Mouse (Mus musculus): Measurements from ENCODE around the gene Vps50. TPM values are rescaled to one million over a fixed set of nuclear protein-coding genes. Genes with fewer than 3 reads are reported as not detected.

Gene Vps50
- polyA plus RNA-seq, 1 experiment from 2014 or later = 27.0 TPM

GRCm38 (mm10) chr6:3565667-3566066 is 67.5 kb downstream of the Vps50 start:
- no peak overlapping the region for H3K9ac ChIP-seq (ENCODE audit: low read depth, low read length)
- peak overlapping the region; percentile 41 for H3K4me2 ChIP-seq
- no peak overlapping the region for H3K4me3 ChIP-seq (ENCODE audit: low read depth, low read length)
- H3K27me3 ChIP-seq (replicated peaks; ENCODE audit: control insufficient read depth, insufficient read depth, low read length) = no peaks in the 10 kb centered on the region
- peaks cover 7% of the 10 kb centered on the region; the same call in 1 of the 2 replicates for H3K4me1 ChIP-seq (replicated peaks; ENCODE audit: control insufficient read depth, insufficient read depth, low read length)
- no peaks in the 10 kb centered on the region for H3K36me3 ChIP-seq (ENCODE audit: control insufficient read depth, insufficient read depth, low read length)
- peak; percentile 97 for ATAC-seq (replicated peaks; ENCODE audit: low FRiP score)
- H3K9me3 ChIP-seq (ENCODE audit: control insufficient read depth, low read length) = no peaks in the 10 kb centered on the region
- peak overlapping the region; percentile 79 for H3K27ac ChIP-seq (ENCODE audit: low read depth, low read length)
- DNase-seq (ENCODE audit: low spot score) = no peak
- WGBS = 59% methylated on average over 1 of the region's 1 CpGs

GRCm38 (mm10) chr6:3567071-3567610 is 69.0 kb downstream of the Vps50 start:
- no peaks in the 10 kb centered on the region for H3K27me3 ChIP-seq (replicated peaks; ENCODE audit: control insufficient read depth, insufficient read depth, low read length)
- no peak overlapping the region for H3K9ac ChIP-seq (ENCODE audit: low read depth, low read length)
- H3K36me3 ChIP-seq (ENCODE audit: control insufficient read depth, insufficient read depth, low read length) = no peaks in the 10 kb centered on the region
- no peak for DNase-seq (ENCODE audit: low spot score)
- H3K4me1 ChIP-seq (replicated peaks; ENCODE audit: control insufficient read depth, insufficient read depth, low read length) = peaks cover 7% of the 10 kb centered on the region; the same call in 1 of the 2 replicates
- 90% methylated on average over 7 of the region's 7 CpGs for WGBS
- ATAC-seq (replicated peaks; ENCODE audit: low FRiP score) = no peak
- H3K9me3 ChIP-seq (ENCODE audit: control insufficient read depth, low read length) = no peaks in the 10 kb centered on the region
- no peak overlapping the region for H3K4me2 ChIP-seq
- no peak overlapping the region for H3K27ac ChIP-seq (ENCODE audit: low read depth, low read length)
- no peak overlapping the region for H3K4me3 ChIP-seq (ENCODE audit: low read depth, low read length)

DNA sequence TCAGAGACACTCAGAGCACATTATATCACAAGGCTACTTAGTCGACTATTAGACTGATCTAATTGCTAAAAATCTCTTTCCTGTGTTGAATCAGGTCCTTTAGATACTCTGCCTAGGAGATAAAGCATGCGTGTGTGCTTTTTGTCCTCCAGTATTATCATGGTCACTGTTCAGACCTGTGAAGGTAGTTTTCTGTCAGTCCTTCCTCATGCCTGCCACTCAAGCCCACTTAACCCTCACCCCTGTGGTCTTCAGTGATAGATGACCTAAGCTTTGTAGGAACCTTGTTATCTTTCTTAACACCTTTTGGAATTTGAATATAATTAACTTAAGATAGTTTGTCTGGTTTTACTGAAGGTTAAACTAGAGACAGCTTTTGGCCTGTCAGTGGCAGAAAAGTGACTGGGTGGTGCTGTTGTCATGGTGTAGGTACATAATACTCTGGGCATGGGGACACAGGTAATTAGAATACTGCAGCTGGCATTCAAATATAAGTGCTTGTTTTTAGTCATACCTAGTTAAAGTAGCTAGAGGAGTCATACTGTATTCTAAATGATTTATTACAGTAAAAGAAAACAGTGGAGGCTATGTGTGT is 74.1 kb downstream of the Vps50 start:
- Histone ChIP-seq H3K4me2 (no peak overlapping the region), H3K9ac (ENCODE audit: low read depth, low read length) (no peak overlapping the region), H3K27me3 (replicated peaks; ENCODE audit: control insufficient read depth, insufficient read depth, low read length) (no peaks in the 10 kb centered on the region), H3K36me3 (ENCODE audit: control insufficient read depth, insufficient read depth, low read length) (peaks cover 3% of the 10 kb centered on the region; the same call in 1 of the 2 replicates), H3K27ac (ENCODE audit: low read depth, low read length) (no peak overlapping the region), H3K4me3 (ENCODE audit: low read depth, low read length) (no peak overlapping the region), H3K4me1 (replicated peaks; ENCODE audit: control insufficient read depth, insufficient read depth, low read length) (no peaks in the 10 kb centered on the region), H3K9me3 (ENCODE audit: control insufficient read depth, low read length) (no peaks in the 10 kb centered on the region)
- ATAC-seq (replicated peaks; ENCODE audit: low FRiP score) (peak; percentile 80), DNase-seq (ENCODE audit: low spot score) (no peak)
- 52% methylated on average over 2 of the region's 2 CpGs for WGBS

- ATAC-seq (replicated peaks; ENCODE audit: low FRiP score) (no peak), DNase-seq (ENCODE audit: low spot score) (no peak)
- no peak overlapping the region for H3K9ac ChIP-seq (ENCODE audit: low read depth, low read length)
- WGBS = 90% methylated on average over 8 of the region's 8 CpGs
- H3K4me1 ChIP-seq (replicated peaks; ENCODE audit: control insufficient read depth, insufficient read depth, low read length) = no peaks in the 10 kb centered on the region
- no peak overlapping the region for H3K4me2 ChIP-seq
- H3K9me3 ChIP-seq (ENCODE audit: control insufficient read depth, low read length) = no peaks in the 10 kb centered on the region
- H3K4me3 ChIP-seq (ENCODE audit: low read depth, low read length) = no peak overlapping the region
- peaks cover 3% of the 10 kb centered on the region; the same call in 1 of the 2 replicates for H3K36me3 ChIP-seq (ENCODE audit: control insufficient read depth, insufficient read depth, low read length)
- H3K27me3 ChIP-seq (replicated peaks; ENCODE audit: control insufficient read depth, insufficient read depth, low read length) = no peaks in the 10 kb centered on the region
- H3K27ac ChIP-seq (ENCODE audit: low read depth, low read length) = no peak overlapping the region
These were observed 75.6 kb downstream of the Vps50 start for GRCm38 (mm10) chr6:3573787-3574186.

- Histone ChIP-seq H3K27me3 (replicated peaks; ENCODE audit: control insufficient read depth, insufficient read depth, low read length) (no peaks in the 10 kb centered on the region), H3K36me3 (ENCODE audit: control insufficient read depth, insufficient read depth, low read length) (no peaks in the 10 kb centered on the region; the same call in 1 of the 2 replicates), H3K27ac (ENCODE audit: low read depth, low read length) (no peak overlapping the region), H3K9ac (ENCODE audit: low read depth, low read length) (no peak overlapping the region), H3K4me1 (replicated peaks; ENCODE audit: control insufficient read depth, insufficient read depth, low read length) (no peaks in the 10 kb centered on the region), H3K4me2 (no peak overlapping the region), H3K9me3 (ENCODE audit: control insufficient read depth, low read length) (no peaks in the 10 kb centered on the region), H3K4me3 (ENCODE audit: low read depth, low read length) (no peak overlapping the region)
- ATAC-seq (replicated peaks; ENCODE audit: low FRiP score) (no peak), DNase-seq (ENCODE audit: low spot score) (no peak)
- 75% methylated on average over 1 of the region's 1 CpGs for WGBS
These were observed 87.2 kb downstream of the Vps50 start for GRCm38 (mm10) chr6:3585402-3585801.

GRCm38 (mm10) chr6:3590289-3590904 is 92.2 kb downstream of the Vps50 start:
- Histone ChIP-seq H3K9me3 (ENCODE audit: control insufficient read depth, low read length) (no peaks in the 10 kb centered on the region), H3K27ac (ENCODE audit: low read depth, low read length) (no peak overlapping the region), H3K9ac (ENCODE audit: low read depth, low read length) (no peak overlapping the region), H3K4me2 (no peak overlapping the region), H3K4me3 (ENCODE audit: low read depth, low read length) (no peak overlapping the region), H3K36me3 (ENCODE audit: control insufficient read depth, insufficient read depth, low read length) (no peaks in the 10 kb centered on the region; the same call in 1 of the 2 replicates), H3K4me1 (replicated peaks; ENCODE audit: control insufficient read depth, insufficient read depth, low read length) (no peaks in the 10 kb centered on the region), H3K27me3 (replicated peaks; ENCODE audit: control insufficient read depth, insufficient read depth, low read length) (no peaks in the 10 kb centered on the region)
- 0 out of 2 replicates have a peak, but pooled peaks have one; percentile 34 for ATAC-seq (replicated peaks; ENCODE audit: low FRiP score)
- no peak for DNase-seq (ENCODE audit: low spot score)
- WGBS = 59% methylated on average over 3 of the region's 3 CpGs

DNA sequence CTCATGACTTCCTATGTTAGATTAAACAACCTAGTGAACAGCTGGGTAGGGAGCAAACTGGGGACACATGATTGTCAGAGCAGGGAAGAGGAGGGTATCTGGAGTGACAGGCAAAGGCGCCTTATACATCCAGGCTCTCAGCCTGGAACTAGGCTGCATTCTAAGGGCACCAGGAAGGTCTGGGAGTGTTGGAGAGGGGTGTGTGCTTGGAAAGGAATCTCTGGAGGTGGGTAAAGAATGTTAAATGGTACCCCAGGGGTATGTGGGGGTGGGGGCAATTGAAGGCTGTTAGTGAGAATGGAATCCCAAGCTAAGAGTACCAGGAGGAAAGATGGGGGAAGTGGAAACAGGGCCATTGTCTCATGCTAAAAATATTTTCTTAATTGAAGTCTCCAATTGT is 96.1 kb downstream of the Vps50 start:
- no peaks in the 10 kb centered on the region for H3K36me3 ChIP-seq (ENCODE audit: control insufficient read depth, insufficient read depth, low read length)
- 86% methylated on average over 1 of the region's 1 CpGs for WGBS

GRCm38 (mm10) chr6:3612827-3613226 is 114.6 kb downstream of the Vps50 start:
- no peak overlapping the region for H3K4me3 ChIP-seq (ENCODE audit: low read depth, low read length)
- H3K9ac ChIP-seq (ENCODE audit: low read depth, low read length) = no peak overlapping the region
- H3K9me3 ChIP-seq (ENCODE audit: control insufficient read depth, low read length) = no peaks in the 10 kb centered on the region
- 85% methylated on average over 2 of the region's 2 CpGs for WGBS
- DNase-seq (ENCODE audit: low spot score) = no peak
- no peaks in the 10 kb centered on the region for H3K36me3 ChIP-seq (ENCODE audit: control insufficient read depth, insufficient read depth, low read length)
- ATAC-seq (replicated peaks; ENCODE audit: low FRiP score) = no peak
- no peaks in the 10 kb centered on the region for H3K4me1 ChIP-seq (replicated peaks; ENCODE audit: control insufficient read depth, insufficient read depth, low read length)
- no peaks in the 10 kb centered on the region for H3K27me3 ChIP-seq (replicated peaks; ENCODE audit: control insufficient read depth, insufficient read depth, low read length)
- H3K27ac ChIP-seq (ENCODE audit: low read depth, low read length) = no peak overlapping the region
- no peak overlapping the region for H3K4me2 ChIP-seq

More for the DNA sequence above, 96.1 kb downstream of the Vps50 start:
- no peaks in the 10 kb centered on the region for H3K9me3 ChIP-seq (ENCODE audit: control insufficient read depth, low read length)
- no peaks in the 10 kb centered on the region for H3K27me3 ChIP-seq (replicated peaks; ENCODE audit: control insufficient read depth, insufficient read depth, low read length)
- no peak overlapping the region for H3K27ac ChIP-seq (ENCODE audit: low read depth, low read length)
- no peak overlapping the region for H3K4me2 ChIP-seq
- no peak for ATAC-seq (replicated peaks; ENCODE audit: low FRiP score)
- no peak overlapping the region for H3K4me3 ChIP-seq (ENCODE audit: low read depth, low read length)
- H3K9ac ChIP-seq (ENCODE audit: low read depth, low read length) = no peak overlapping the region
- DNase-seq (ENCODE audit: low spot score) = no peak
- H3K4me1 ChIP-seq (replicated peaks; ENCODE audit: control insufficient read depth, insufficient read depth, low read length) = no peaks in the 10 kb centered on the region
